Mouse (Mus musculus) erythroblast, embryonic 14.5 days (primary cell): ENCODE results near the gene Rnf121.

ENCODE experiments used
- GATA1 ChIP-seq: IDR thresholded peaks from 2 replicates; pipeline ENCODE4 v1.6.1; 2012; ENCODE audit warnings: low read length, inconsistent platforms, mixed read lengths
- TAL1 ChIP-seq: IDR thresholded peaks from 3 replicates; pipeline ENCODE4 v1.6.1; 2012; ENCODE audit warnings: low read length, inconsistent platforms, mixed read lengths

DNA sequence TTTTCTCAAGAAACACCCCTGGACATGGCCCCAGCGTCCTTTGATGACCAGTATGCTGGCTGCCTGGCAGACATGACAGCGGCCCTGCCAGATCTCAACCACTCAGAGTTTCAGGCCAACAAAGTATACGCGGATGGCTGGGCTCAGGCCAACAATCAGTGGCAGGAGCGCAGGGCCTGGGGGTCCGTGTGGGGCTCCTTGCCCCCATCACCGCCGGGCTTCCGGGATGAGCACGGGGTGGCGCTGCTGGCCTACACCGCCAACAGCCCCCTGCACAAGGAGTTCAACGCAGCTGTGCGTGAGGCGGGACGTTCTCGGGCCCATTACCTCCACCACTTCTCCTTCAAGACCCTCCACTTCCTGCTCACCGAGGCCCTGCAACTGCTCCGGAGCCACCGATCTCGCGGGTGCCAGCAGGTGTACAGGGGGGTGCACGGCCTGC, 41.5 kb upstream of the Rnf121 start:
- TF ChIP-seq TAL1 (no peak), GATA1 (no peak)
